Mouse (Mus musculus) CH12.LX (cell line): Measurements from ENCODE around the gene Tvp23a. TPM values are rescaled to one million over a fixed set of nuclear protein-coding genes. Genes with fewer than 3 reads are reported as not detected.

Source experiments
- DNase-seq: peaks from one replicate; pipeline ENCODE4 v3.0.0-alpha.2; 2013; ENCODE audit errors: extremely low read depth
- H3K27ac ChIP-seq: 2 replicates; pipeline ENCODE4 v1.5.1; 2012; ENCODE audit warnings: low read depth, mild to moderate bottlenecking, control low read depth, moderate library complexity; ENCODE audit not compliant: insufficient read depth
- H3K27me3 ChIP-seq: replicated peaks from 2 replicates; pipeline ENCODE3; 2012; ENCODE audit warnings: inconsistent platforms
- H3K36me3 ChIP-seq, 2 experiments: replicated peaks in 1 of 2; 2 replicates each; pipeline versions ENCODE3 to v1.6.1; 2012; ENCODE audit warnings: inconsistent platforms in 1 of 2, low read length in 1 of 2, mild to moderate bottlenecking in 1 of 2, mixed read lengths in 1 of 2, moderate library complexity in 1 of 2; ENCODE audit not compliant: control insufficient read depth in 1 of 2, insufficient read depth in 1 of 2
- H3K4me1 ChIP-seq, 2 experiments: 2 replicates each; pipeline ENCODE4 v1.6.1; 2012; ENCODE audit warnings: inconsistent platforms in 1 of 2, moderate library complexity in 1 of 2; ENCODE audit not compliant: insufficient read depth in 2 of 2, control insufficient read depth in 1 of 2
- H3K4me2 ChIP-seq: 2 replicates; pipeline ENCODE4 v1.6.1; 2012; ENCODE audit warnings: low read depth, mild to moderate bottlenecking, control low read depth; ENCODE audit not compliant: poor library complexity, insufficient read depth, severe bottlenecking
- H3K4me3 ChIP-seq, 3 experiments: fragments of 150-350 bp in 1 of 3; sonication (generic) in 1 of 3; replicated peaks in 1 of 3; 2 replicates each; pipeline versions ENCODE3 to v1.5.1; 2011 to 2012; ENCODE audit warnings: low read depth in 2 of 3, low read length in 2 of 3, mild to moderate bottlenecking in 2 of 3, moderate library complexity in 2 of 3, control low read depth in 1 of 3, improper control_type of control experiment in 1 of 3, inconsistent platforms in 1 of 3, mixed read lengths in 1 of 3; ENCODE audit not compliant: poor library complexity in 1 of 3
- H3K79me2 ChIP-seq: replicated peaks from 2 replicates; pipeline ENCODE4 v1.6.1; 2012; ENCODE audit warnings: mild to moderate bottlenecking, moderate library complexity; ENCODE audit not compliant: control insufficient read depth, poor library complexity, insufficient read depth, severe bottlenecking; ENCODE audit errors: extremely low read depth
- H3K9ac ChIP-seq: 2 replicates; pipeline ENCODE4 v1.6.1; 2012; ENCODE audit warnings: low read depth, mild to moderate bottlenecking, control low read depth, moderate library complexity; ENCODE audit not compliant: insufficient read depth
- H3K9me3 ChIP-seq: replicated peaks from 2 replicates; pipeline ENCODE3; 2012; ENCODE audit warnings: low read length, inconsistent platforms, mixed read lengths
- BHLHE40 ChIP-seq: IDR thresholded peaks from 2 replicates; pipeline ENCODE4 v1.6.1; 2011; ENCODE audit warnings: mild to moderate bottlenecking, low read depth, low read length, improper control_type of control experiment
- CHD1 ChIP-seq: IDR thresholded peaks from 2 replicates; pipeline ENCODE4 v1.6.1; 2012; ENCODE audit warnings: low read depth, low read length, improper control_type of control experiment, inconsistent platforms
- E2F4 ChIP-seq: IDR thresholded peaks from 2 replicates; pipeline ENCODE4 v1.6.1; 2011; ENCODE audit warnings: low read depth, low read length, improper control_type of control experiment; ENCODE audit not compliant: insufficient replicate concordance
- ELF1 ChIP-seq: IDR thresholded peaks from 2 replicates; pipeline ENCODE4 v1.6.1; 2014; ENCODE audit warnings: low read depth, mild to moderate bottlenecking, inconsistent platforms, low read length, improper control_type of control experiment
- EP300 ChIP-seq: IDR thresholded peaks from 2 replicates; pipeline ENCODE4 v1.6.1; 2011; ENCODE audit warnings: low read length, improper control_type of control experiment
- ETS1 ChIP-seq: conservative IDR thresholded peaks from 2 replicates; pipeline ENCODE4 v1.6.1; 2012; ENCODE audit warnings: low read depth, mild to moderate bottlenecking, inconsistent platforms, low read length, improper control_type of control experiment, moderate library complexity
- IRF4 ChIP-seq: IDR thresholded peaks from 2 replicates; pipeline ENCODE4 v1.6.1; 2014; ENCODE audit warnings: low read depth, mild to moderate bottlenecking, inconsistent platforms, low read length, improper control_type of control experiment
- JUN ChIP-seq: IDR thresholded peaks from 2 replicates; pipeline ENCODE4 v1.6.1; 2011; ENCODE audit warnings: low read depth, mild to moderate bottlenecking, low read length, improper control_type of control experiment, moderate library complexity; ENCODE audit not compliant: insufficient read depth
- JUND ChIP-seq: conservative IDR thresholded peaks from 2 replicates; pipeline ENCODE4 v1.6.1; 2011; ENCODE audit warnings: low read depth, low read length, improper control_type of control experiment
- KAT2A ChIP-seq: IDR thresholded peaks from 2 replicates; pipeline ENCODE4 v1.6.1; 2012; ENCODE audit warnings: low read length, improper control_type of control experiment, inconsistent platforms; ENCODE audit not compliant: insufficient replicate concordance
- MAFK ChIP-seq: IDR thresholded peaks from 2 replicates; pipeline ENCODE4 v1.6.1; 2011; ENCODE audit warnings: low read length, improper control_type of control experiment; ENCODE audit not compliant: insufficient replicate concordance
- MAZ ChIP-seq: IDR thresholded peaks from 2 replicates; pipeline ENCODE4 v1.6.1; 2012; ENCODE audit warnings: low read depth, mild to moderate bottlenecking, inconsistent platforms, low read length, improper control_type of control experiment, moderate library complexity
- MEF2A ChIP-seq: IDR thresholded peaks from 2 replicates; pipeline ENCODE4 v1.6.1; 2014; ENCODE audit warnings: low read depth, mild to moderate bottlenecking, inconsistent platforms, low read length, improper control_type of control experiment, borderline replicate concordance
- MYC ChIP-seq: IDR thresholded peaks from 2 replicates; pipeline ENCODE4 v1.6.1; 2011; ENCODE audit warnings: low read depth, mild to moderate bottlenecking, improper control_type of control experiment, low read length
- NELFE ChIP-seq: IDR thresholded peaks from 2 replicates; pipeline ENCODE4 v1.6.1; 2011; ENCODE audit warnings: low read depth, low read length, improper control_type of control experiment
- PAX5 ChIP-seq: IDR thresholded peaks from 2 replicates; pipeline ENCODE4 v1.6.1; 2012; ENCODE audit warnings: low read length, inconsistent platforms, mixed read lengths
- POLR2AphosphoS2 ChIP-seq: IDR thresholded peaks from 2 replicates; pipeline ENCODE4 v1.6.1; 2011; ENCODE audit warnings: low read depth, low read length, improper control_type of control experiment
- RCOR1 ChIP-seq: conservative IDR thresholded peaks from 2 replicates; pipeline ENCODE4 v1.6.1; 2012; ENCODE audit warnings: low read depth, mild to moderate bottlenecking, inconsistent platforms, low read length, improper control_type of control experiment
- SMC3 ChIP-seq: IDR thresholded peaks from 2 replicates; pipeline ENCODE4 v1.6.1; 2011; ENCODE audit warnings: low read depth, low read length, improper control_type of control experiment
- TBP ChIP-seq: conservative IDR thresholded peaks from 2 replicates; pipeline ENCODE4 v1.6.1; 2011; ENCODE audit warnings: low read depth, low read length, improper control_type of control experiment
- USF1 ChIP-seq: IDR thresholded peaks from 2 replicates; pipeline ENCODE4 v1.6.1; 2014; ENCODE audit warnings: low read depth, mild to moderate bottlenecking, inconsistent platforms, low read length, improper control_type of control experiment
- USF2 ChIP-seq: conservative IDR thresholded peaks from 2 replicates; pipeline ENCODE4 v1.6.1; 2011; ENCODE audit warnings: low read depth, low read length, improper control_type of control experiment
- ZC3H11A ChIP-seq: IDR thresholded peaks from 2 replicates; pipeline ENCODE4 v1.6.1; 2012; ENCODE audit warnings: low read depth, mild to moderate bottlenecking, inconsistent platforms, low read length, improper control_type of control experiment
- ZKSCAN1 ChIP-seq: IDR thresholded peaks from 2 replicates; pipeline ENCODE4 v1.6.1; 2012; ENCODE audit warnings: low read depth, inconsistent platforms, low read length, improper control_type of control experiment, borderline replicate concordance
- ZMIZ1 ChIP-seq: IDR thresholded peaks from 2 replicates; pipeline ENCODE4 v1.6.1; 2012; ENCODE audit warnings: low read depth, mild to moderate bottlenecking, inconsistent platforms, low read length, improper control_type of control experiment
- dilution Hi-C: fragments of 300-500 bp; cut with MboI; formaldehyde crosslinking; loops from 2 replicates; pipeline ENCODE4 v1.14.3; 2020; ENCODE audit warnings: low sequenced_read_pairs; ENCODE audit not compliant: extremely low pct_unique_long_range_greater_than_20kb, extremely low pct_ligation_motif_present
- in situ Hi-C: fragments of 300-500 bp; cut with MboI; formaldehyde crosslinking; loops from 3 replicates; pipeline ENCODE4 v1.14.3; 2019; ENCODE audit warnings: low sequenced_read_pairs, low pct_ligation_motif_present, low pct_unique_long_range_greater_than_20kb, mixed read lengths
- polyA plus RNA-seq: library from polyadenylated mRNA; unstranded; fragments of >175 nt; gene quantifications from 2 replicates; pipeline ENCODE4 v1.2.1, GENCODE M21; 2012; ENCODE audit warnings: low read depth; ENCODE audit not compliant: insufficient read length
- total RNA-seq, 2 experiments: library from RNA; depleted of rRNA; stranded (reverse); fragments of 300-350 nt in 1 of 2; fragments of >200 nt in 1 of 2; gene quantifications; 2 replicates each; pipeline ENCODE4 v1.2.3; 2012 to 2014

The Tvp23a gene
- total and polyA plus RNA-seq, 3 experiments: 0.68 to 1.8 TPM; not detected in 1

- peaks cover 2% of the 10 kb centered on the region for H3K9me3 ChIP-seq
- TF ChIP-seq E2F4 (no peak), MAZ (no peak), USF1 (no peak), ZMIZ1 (no peak), JUN (no peak), MYC (no peak), ZKSCAN1 (no peak), CHD1 (no peak), POLR2AphosphoS2 (no peak), KAT2A (no peak), USF2 (no peak), IRF4 (no peak), ELF1 (no peak), PAX5 (no peak), BHLHE40 (no peak), ETS1 (no peak), EP300 (no peak)
- H3K9ac ChIP-seq: no peak overlapping the region
- no peaks in the 10 kb centered on the region for H3K27me3 ChIP-seq
- in situ Hi-C loops (loop anchor here (25.0 kb wide), 1 partner anchor 305 kb away; no protein-coding TSS in a partner anchor), dilution Hi-C loops (no loop called here)
- H3K4me3 ChIP-seq: no peak overlapping the region
- peaks cover 0 to 16% of the 10 kb centered on the region in 2 experiments; a peak in 3 of 4 replicates for H3K4me1 ChIP-seq
- no peak overlapping the region for H3K27ac ChIP-seq
- no peak for DNase-seq
- no peaks in the 10 kb centered on the region for H3K79me2 ChIP-seq
- no peaks in the 10 kb centered on the region for H3K36me3 ChIP-seq
- no peak overlapping the region for H3K4me2 ChIP-seq
These were observed 54.6 kb downstream of the Tvp23a start for GRCm38 (mm10) chr16:10392587-10392986.

GRCm38 (mm10) chr16:10388634-10389365 lies 58.4 kb downstream of the Tvp23a start:
- Histone ChIP-seq H3K4me2 (no peak overlapping the region), H3K4me3 (no peak overlapping the region), H3K79me2 (no peaks in the 10 kb centered on the region), H3K4me1 (peaks cover 0 to 14% of the 10 kb centered on the region in 2 experiments; a peak in 2 of 4 replicates), H3K9me3 (peaks cover 2% of the 10 kb centered on the region), H3K9ac (no peak overlapping the region), H3K27ac (no peak overlapping the region), H3K36me3 (no peaks in the 10 kb centered on the region), H3K27me3 (peaks cover 12% of the 10 kb centered on the region)
- dilution Hi-C loops (no loop called here), in situ Hi-C loops (loop anchor here (25.0 kb wide), 1 partner anchor 301 kb away; no protein-coding TSS in a partner anchor)
- TF ChIP-seq JUND (no peak), SMC3 (no peak), CHD1 (no peak), NELFE (no peak), RCOR1 (no peak), IRF4 (no peak), ZC3H11A (no peak), MAFK (no peak), PAX5 (no peak), POLR2AphosphoS2 (no peak), MEF2A (no peak), TBP (no peak)
- DNase-seq: no peak
